Mouse (Mus musculus) c-Kit-negative CD71-positive TER-119-positive erythroid progenitor cells, embryonic 14.5 days (primary cell): ENCODE measurements at regions not wholly inside any gene's neighbourhood (a gene's known extent, or its start where the extent isn't known, plus 50 kb on each side); places are given as distances from the start of the nearest gene placed in this dataset.

Experiments used
- DNase-seq: peaks from one replicate; pipeline ENCODE4 v3.0.0-alpha.2; 2013; ENCODE audit warnings: low read depth, low spot score

DNA sequence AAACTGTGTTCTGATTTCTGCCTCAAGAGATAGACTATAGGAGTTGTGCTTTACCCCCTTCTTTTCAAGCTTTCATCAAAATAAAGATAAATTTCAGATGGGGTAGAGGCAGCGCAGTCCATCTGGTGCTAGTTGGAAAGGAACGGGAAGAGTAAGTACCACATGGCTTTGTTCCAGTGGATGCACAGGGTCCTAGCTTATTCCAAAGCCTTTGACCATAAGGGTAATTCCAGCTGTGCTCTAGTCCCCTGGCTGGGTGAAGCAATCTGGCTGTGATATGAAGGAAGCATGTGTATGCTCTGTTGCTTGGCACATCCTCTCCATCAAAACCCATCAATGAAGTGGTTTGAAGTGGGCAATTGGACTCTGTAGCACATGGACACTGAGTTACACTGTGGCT, 155.6 kb downstream of the 1190002N15Rik start:
- DNase-seq = no peak

DNA sequence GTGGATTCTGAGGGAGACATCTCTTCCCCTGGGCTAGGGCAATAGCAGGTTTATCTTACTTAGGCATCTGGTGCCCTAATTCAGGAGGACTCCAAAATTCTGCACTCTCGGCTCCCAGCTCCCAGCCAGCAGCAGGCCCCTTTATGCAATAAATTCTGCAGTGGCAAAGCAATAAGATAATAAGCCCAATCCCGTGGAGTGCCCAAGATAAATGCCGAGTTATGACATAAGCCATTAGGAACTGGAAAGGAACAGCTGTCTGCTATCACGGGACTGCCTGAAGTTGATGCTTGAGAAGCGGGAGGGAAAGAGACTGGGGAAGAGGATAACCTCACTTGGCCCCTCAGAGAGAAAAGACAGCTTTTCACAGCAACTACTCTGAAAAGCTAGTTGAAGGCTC, 159.0 kb downstream of the 1190002N15Rik start:
- no peak for DNase-seq

DNA sequence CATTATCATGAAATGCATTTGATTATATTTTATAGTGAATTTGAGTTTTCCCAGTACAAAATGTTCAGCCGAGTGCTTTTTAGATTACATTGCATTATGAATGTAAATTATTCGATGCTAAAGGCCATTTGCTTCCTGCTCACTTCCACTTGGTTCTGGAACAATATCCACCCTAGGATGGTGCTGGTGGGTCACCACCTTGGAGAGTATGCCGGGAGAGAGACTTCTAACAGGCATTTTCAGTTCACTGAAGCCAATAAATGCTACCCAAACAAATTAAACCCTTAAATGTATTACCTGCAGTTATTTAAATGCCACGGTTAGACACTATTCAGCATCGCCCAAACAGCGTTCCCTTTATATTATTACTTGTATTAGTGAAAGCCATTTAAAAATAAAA, 159.6 kb downstream of the 1190002N15Rik start:
- no peak for DNase-seq

DNA sequence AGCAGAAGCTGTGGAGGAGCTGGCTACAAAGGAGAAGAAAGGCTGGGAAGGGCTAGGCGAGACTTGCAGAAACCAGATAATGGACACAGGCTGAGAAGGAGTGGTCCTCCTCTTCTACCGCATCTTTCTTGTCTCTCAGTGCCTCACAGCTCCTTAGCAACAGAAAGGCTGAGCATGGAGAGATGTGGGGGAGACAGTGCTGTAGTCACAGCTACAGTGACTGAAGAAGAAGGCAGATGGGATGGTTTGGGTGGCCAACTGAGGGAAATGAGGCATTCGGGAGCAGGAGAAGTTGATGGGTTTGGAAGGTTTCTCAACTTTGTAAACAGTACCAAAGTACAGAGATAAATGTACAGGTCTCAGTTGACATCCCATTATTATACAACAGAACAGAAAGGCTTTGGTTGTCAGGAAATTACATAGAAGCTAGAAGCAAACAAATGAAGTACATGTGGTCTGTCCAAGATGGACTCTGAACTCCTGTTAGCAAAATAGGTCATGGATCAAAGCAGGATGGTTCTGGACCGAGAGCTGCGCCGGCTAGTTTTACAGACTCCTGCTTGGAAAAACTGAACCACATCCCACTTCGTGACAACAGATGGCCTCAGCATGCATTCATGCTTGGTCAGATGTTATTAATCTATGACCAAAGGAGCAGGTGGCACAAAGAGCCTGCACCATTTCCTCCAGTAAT, 160.4 kb downstream of the 1190002N15Rik start:
- no peak for DNase-seq

DNA sequence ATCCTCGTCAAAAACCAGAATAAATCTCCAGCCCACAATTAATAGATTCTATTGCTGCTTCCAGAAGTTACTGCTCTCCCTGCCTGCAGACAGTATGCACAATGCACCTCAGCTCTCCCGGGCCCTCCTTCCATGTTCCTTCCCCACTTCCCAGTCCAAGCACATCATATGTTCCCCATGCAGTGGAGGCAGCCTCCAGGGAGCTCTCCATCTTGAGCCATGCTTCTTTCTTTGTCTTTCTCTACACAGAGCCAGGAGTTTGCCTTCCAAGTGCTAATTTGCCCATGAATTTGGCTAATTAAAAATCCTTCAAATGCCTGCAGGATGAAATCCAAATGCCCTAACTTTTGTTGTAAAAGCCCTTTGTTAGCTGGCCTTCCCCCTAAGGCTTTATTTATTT, 166.9 kb downstream of the 1190002N15Rik start:
- DNase-seq = no peak

DNA sequence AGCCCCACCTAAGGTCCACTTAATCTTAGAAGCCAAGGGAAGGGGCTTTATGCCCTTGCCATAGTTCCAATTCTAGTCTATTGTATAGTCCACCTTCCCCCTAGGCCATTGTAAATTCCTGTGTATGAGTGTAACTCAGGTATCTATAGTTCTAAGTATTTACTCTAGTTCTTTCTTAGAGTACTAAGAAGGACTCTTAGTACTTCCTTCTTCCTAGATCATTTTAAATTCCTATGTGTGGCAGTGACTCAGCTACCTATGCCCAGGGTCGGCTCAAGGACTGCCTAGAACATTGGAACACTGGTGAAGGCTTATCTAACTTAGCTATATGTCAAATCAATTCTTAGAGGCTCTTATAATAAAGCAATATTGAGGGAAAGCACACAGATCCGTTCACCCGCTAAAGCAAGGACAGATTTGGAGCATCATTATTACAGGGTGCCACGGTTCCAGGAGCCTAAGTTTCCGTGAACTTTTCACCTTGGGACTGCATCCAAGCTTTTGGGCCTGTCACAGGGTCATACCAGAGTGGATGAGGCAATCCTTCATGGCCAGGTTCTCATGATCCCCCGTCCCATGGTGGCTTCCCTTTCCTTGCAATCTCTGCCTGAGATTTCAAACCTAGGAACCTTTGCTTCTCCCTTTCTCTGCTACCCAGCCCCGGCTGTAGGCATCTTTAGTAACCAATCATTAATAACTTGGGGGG, 169.5 kb downstream of the 1190002N15Rik start:
- no peak for DNase-seq

DNA sequence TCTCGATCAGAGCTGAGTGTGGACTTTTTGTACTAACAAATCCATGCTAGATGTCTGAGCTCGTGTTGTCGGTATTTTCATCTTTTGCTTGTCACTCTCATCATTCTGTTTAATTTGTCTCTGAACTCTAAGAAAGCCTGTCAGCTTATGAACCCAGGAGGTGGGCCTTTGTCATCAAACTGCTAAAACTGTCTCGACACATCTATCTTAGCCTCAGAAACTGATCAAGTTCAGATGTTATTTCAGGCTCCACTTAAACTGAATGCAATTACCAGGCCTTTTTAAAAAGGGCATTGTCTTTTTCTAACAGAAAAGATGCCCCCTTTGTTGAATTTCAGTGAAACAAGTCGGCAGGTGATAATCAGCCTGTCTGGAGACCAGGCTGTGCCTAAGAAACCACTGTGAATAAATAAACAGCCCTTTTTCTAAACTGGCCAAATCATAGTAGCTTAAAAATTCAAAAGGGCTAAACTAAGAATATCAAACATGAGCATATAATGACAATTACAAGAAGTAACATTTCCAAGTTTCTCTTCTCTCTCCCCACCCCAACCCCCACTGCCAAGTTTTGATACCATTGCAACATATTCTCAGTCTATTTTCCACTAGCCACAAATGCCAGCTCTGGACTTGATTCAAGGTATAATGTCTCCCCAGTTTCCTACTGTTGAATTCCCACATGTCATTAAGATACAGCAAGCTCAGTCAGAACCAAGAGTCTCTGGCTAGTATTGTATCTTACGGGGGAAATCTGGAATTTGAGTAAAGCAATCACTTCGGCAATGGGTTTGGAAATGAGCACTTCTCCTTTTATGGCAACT, 175.8 kb downstream of the 1190002N15Rik start:
- no peak for DNase-seq

DNA sequence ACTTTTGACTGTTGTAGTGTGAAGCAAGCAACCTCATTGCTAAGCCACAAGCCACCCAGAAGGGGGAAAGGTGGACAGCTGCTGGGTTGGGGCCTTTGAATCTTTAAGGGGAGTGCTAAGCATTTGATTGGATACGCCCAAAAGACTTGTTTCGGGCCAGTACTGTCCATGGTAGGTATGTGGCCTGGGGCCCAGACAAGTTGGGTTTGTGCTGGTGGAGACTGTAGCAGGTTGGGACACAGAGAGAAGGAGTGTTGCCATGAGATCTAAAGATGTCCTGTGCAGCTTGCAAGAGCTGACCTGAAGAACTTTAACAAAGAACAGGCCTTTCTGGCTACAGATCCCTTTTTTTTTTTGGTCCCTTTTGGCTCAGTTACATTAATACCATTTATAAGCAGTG, 176.9 kb downstream of the 1190002N15Rik start:
- DNase-seq = no peak

DNA sequence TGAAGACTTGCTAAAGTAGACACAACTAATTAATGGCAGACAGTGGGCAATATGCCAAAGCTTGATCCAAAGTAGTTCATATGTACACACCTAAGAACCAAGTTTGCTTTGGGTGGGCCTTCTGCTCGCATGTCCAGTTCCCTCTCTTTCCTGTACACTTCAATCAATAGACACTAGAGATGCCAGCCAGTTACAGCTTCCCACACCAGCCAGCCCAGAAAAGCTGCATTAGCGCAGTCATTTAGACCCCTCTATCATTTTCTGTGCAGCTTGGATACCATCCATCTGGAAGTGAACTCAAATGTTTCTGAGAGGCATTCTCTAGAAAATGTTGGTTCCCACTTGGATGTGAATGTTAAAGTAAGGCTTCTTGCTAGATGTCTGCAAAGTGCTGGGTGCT, 179.7 kb downstream of the 1190002N15Rik start:
- no peak for DNase-seq

DNA sequence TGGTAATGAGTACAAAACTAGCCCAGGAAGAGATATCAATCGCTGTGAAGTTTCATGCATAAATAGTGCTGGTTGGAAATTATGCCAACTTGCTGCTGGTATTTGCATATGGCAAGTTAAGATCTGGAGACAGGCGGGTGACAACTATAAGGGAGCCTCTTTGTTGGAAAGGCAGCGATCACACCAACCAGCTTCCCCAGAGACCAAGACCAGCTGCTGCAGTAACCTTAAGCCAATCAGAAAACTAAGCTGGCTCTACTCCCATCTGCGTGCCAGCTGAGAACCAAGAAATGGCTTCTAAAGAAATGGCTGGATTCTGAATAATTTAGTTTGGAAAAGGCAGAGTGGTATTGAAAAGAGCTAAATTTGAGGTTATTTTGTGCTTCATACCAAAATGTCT, 195.9 kb downstream of the 1190002N15Rik start:
- DNase-seq = no peak

DNA sequence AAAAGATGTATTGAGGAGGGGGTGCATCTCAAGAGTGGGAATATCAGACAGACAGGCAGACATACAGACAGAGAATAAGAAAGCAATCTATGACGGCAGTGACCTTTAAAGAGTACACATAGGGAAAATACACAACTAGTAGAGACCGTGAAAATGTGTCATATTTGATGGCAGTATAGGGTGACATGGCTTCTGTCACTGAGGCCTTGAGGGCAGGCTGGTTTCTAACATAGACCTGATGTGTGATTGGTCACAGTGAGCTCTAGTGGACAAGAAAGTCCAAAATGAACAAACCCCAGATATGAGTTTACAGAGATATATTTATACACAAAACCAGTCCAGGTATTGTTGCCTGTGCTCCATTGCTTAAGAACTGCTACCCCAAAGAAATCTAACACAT, 196.3 kb downstream of the 1190002N15Rik start:
- no peak for DNase-seq

DNA sequence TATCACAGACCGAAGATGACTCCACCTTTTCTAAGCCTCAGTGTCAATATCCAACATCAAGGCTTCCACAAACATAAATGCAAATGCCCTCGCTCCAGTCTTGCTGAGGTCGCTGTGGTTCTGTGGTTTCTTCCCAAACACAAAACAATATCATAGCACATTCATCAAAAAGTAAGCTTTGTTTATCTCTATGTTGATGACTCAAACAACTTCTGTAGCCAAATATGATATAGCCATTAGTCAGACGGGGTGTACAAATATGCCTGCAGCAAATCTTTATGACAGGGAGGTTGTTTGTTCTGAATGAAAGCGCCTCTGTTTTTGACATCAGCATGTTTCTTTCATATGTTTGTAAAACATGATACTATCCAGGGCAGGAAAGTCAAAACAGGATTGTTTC, 204.4 kb downstream of the 1190002N15Rik start:
- DNase-seq = no peak

DNA sequence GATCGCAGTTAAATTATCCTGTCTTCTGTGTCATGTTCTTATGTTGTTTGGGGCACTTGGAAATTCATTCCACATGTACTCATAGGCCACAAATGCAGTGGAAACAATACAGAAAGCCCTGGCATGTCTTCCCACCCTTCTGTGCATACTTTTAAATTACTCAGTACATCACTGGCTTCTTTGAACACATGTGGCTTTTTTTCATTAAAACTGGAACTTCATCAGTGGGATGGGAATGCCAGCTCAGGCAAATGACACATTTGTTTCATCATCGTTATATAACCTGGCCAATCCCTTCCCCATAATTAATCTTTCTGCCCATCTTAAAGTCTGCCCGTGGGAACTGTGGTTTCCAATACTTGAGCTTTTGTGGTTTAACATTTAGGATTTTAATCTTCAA, 214.9 kb downstream of the 1190002N15Rik start:
- no peak for DNase-seq

DNA sequence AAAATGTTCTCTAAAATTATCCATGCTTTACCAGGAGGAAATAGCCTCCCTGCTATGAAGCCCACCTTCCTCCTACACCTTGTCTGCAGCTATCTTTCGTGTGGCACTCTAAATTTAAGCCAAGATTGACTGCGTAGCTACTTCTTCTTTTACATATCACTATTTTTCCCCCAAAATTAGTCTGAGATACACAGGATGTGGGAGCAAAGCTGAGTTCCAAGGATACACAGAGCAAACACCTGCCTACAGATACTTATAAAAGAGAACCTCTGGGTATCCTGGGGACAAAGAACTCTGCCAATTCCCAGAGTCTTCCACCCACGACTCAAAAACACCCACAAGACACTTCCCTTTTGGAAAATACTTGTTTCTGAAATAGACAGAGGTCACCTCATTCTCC, 235.3 kb downstream of the 1190002N15Rik start:
- no peak for DNase-seq

DNA sequence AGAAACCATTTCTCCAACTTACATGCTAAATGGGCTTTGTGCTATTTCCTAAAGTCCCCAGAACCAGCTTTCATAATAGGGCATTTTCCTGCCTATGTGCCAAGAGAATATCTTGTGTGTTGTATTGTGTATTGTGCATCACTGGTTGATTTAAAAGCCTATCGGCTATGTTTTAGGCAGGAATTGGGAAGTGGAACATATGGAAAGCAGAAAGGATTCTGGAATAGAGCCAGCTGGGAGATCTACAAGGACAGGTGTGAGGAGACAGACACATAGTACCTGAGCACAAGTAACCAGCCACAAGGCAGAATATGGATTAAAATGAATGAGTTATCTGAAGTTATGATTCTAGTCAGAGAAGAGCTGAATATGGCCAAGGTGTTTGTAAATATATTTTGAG, 236.0 kb downstream of the 1190002N15Rik start:
- no peak for DNase-seq

DNA sequence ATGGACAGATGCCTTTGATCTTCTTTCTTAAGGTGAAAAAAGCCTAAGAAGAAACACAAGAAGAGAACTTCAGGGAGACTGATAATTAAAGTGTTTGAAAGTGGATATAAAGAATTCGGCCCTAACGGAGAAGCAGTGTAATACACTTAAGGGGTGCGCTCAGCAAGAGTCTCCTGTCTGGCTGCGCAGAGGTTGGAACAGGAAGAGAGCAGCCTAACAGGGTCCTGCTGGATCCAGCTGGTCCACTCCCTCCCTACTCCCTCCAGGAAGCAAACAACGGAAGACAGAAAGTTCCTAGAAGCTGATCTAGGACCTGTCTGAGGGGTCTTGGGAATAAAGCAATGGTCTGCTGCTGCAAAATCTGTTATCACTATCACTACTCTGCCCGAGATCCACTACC, 242.4 kb downstream of the 1190002N15Rik start:
- DNase-seq = no peak

DNA sequence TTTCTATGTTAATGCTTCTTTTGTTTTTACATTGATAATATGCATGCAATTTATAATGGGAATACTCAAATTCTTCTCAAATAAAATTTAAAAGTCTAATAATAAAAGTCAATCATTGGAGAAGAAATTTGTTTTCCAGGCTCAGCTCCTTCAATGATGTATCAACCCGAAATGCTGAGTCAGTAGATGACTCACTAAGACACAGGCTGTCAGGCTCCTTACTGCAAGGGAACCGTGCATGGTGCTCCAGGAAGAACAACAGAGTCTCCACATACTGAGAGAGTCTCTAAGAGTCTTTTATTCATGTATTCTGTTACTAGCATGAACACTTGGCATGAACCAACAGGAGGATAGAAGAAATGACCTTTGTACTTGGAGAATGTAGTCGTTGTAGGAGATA, 245.7 kb downstream of the 1190002N15Rik start:
- no peak for DNase-seq

DNA sequence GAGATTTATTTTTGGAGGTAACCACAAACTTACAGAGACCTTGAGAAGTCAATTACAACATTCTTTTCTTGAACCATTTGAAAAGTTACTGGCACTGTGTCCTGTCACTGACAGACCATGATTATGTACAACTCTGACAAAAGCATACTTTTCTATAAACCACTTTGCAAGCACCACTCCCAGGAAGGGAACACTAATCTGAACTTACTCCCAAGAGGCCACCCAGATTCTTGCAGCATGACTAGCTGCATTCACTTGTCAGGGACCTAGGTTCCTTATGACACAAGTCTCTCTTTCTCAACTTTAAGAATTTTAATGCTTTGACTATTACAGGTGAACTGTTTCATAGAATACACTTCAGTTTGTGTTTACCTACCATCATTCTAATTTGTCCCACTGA, 248.3 kb downstream of the 1190002N15Rik start:
- no peak for DNase-seq

DNA sequence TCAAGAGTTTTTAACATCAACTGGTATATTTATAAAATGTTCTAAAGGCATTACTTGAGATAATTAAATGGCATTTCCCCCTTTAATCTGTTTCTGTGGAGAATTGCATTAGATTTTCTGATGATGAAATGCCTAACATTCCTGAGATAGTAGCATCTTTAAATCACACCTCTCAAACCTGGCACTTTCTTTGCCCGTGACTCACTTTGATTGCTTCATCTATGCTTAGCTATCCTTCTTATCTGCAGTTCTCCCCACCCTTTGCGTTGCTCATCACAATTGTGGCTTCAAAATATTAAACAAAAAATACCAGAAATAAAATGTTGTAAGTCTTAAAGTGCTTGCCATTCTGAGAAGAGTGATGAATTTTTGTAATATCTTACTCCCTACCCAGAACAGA, 250.3 kb downstream of the 1190002N15Rik start:
- no peak for DNase-seq

DNA sequence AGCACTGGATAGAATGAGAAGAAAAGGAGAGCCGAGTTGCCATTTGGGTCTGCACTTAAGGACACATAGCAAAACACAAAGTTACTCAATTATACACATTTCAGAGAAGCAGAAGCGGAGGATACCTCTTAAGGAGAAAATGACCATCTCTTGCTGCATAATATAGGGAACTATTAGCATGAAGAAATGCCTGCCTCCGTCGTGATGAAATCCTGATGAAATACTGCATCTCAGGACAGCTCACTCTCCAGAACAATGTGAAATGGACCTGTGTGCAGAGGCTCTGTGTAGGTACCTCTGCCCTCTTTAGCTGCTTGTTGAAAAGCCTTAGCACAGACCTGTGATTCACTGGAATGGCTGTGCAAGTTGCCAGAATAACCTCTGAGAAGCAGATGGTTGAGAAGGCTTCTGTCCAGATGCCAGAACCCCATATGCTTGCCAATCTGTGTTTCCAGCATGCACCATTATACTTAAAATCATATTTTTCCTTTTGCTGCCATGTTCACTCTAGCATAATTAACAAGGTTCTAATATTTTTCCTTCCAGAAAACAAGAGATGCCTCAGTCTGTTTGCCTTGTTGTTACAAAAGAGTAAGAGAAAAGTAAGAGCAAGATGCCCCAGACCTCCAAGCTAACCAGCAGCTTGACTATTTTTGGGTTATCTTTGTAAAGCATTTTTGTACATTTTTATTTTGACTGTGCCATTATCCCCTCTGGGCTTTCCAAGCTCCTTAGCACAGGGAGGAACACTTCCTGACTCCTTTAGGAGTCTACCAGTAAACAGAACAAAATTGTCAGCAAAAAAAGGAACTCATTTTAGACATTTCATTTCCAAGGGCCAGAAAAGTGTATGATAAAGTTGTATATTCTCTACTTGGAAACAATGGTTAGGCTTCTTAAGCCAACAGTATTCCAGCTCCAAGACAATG, 259.0 kb downstream of the 1190002N15Rik start:
- no peak for DNase-seq

DNA sequence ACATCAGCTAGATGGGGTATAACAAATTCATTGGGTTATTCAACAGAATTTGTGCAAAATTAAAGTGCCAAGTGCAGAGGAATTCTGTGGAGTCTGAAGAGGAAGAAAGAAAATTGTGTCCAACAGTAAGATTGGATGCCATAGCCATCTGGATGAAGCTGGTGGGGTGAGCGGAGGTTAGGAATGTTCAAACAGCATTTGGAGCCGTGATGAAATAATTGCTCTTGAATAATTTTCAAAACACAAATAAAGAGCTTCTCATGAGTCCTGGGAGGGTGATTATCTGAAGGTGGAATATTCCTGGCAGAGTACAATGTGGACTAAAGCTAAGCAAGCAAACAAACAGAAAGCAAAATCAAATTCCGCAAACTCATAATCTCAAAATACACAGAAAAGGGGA, 260.8 kb downstream of the 1190002N15Rik start:
- DNase-seq = no peak

DNA sequence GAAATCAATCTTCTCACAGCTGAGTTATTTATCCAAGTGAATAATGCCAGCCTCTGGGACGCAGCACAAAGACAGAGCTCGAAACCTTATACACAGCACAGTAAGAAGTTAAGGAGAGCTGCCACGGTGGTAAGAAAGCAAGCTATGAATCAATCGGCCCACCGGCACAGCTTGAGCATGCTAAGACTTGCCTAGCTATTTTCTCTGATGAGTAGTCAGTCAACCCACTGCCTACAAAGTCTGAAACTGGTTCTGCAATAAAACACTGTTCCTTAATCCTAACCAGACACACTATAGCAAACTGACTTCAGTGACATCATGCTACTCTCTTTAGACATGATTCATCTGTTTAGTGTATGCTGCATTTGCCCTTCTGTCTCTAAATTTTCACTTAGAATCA, 268.7 kb downstream of the 1190002N15Rik start:
- DNase-seq = no peak
